Mouse (Mus musculus) midbrain, embryonic 14.5 days (tissue): ENCODE measurements around the gene Nsmce4a. TPM values are rescaled to one million over a fixed set of nuclear protein-coding genes. Genes with fewer than 3 reads are reported as not detected.
"Not testable (repeated sequence)": the region's sequence is repeated elsewhere in the genome, so short reads cannot be mapped to it uniquely, and the experiment has no call there.

Source experiments
- ATAC-seq: fragments of 200-750 bp; cut with Nextera tagmentation; 2 replicates; pipeline ENCODE4 v1.8.0; 2017; ENCODE audit warnings: moderate number of reproducible peaks, moderate library complexity; ENCODE audit not compliant: low FRiP score, low TSS enrichment
- DNase-seq: peaks from one replicate; pipeline ENCODE4 v3.0.0-alpha.2; 2015
- H3K27ac ChIP-seq: fragments of 300-500 bp; sonication (generic); replicated peaks from 2 replicates; pipeline ENCODE4 v1.5.1; 2014; ENCODE audit warnings: mild to moderate bottlenecking, low read depth, low read length, moderate library complexity
- H3K27me3 ChIP-seq: fragments of 300-500 bp; sonication (generic); 2 replicates; pipeline ENCODE4 v1.6.1; 2014; ENCODE audit warnings: low read length, control low read depth, mixed read lengths; ENCODE audit not compliant: control insufficient read depth, insufficient read depth
- H3K36me3 ChIP-seq: fragments of 300-500 bp; sonication (generic); 2 replicates; pipeline ENCODE4 v1.6.1; 2014; ENCODE audit warnings: low read length, control low read depth; ENCODE audit not compliant: control insufficient read depth, insufficient read depth
- H3K4me1 ChIP-seq: fragments of 300-500 bp; sonication (generic); 2 replicates; pipeline ENCODE4 v1.6.1; 2014; ENCODE audit warnings: mild to moderate bottlenecking, antibody characterized with exemption, low read length, control low read depth; ENCODE audit not compliant: control insufficient read depth, insufficient read depth
- H3K4me2 ChIP-seq: fragments of 300-500 bp; sonication (generic); 2 replicates; pipeline ENCODE4 v1.6.1; 2014; ENCODE audit warnings: mild to moderate bottlenecking, low read length, moderate library complexity
- H3K4me3 ChIP-seq: fragments of 300-500 bp; sonication (generic); replicated peaks from 2 replicates; pipeline ENCODE4 v1.5.1; 2014; ENCODE audit warnings: low read depth, low read length
- H3K9ac ChIP-seq: fragments of 300-500 bp; sonication (generic); replicated peaks from 2 replicates; pipeline ENCODE4 v1.6.1; 2014; ENCODE audit warnings: mild to moderate bottlenecking, low read length, moderate library complexity
- H3K9me3 ChIP-seq: fragments of 300-500 bp; sonication (generic); 2 replicates; pipeline ENCODE4 v1.6.1; 2016; ENCODE audit warnings: low read length, control low read depth, mixed read lengths; ENCODE audit not compliant: control insufficient read depth
- WGBS: fragments of 180-500 bp; shearing (Covaris S2); extraction: QIAGEN DNeasy Blood & Tissue Kit; methylation state at CpG from one replicate; pipeline ENCODE4 v1.1.7; 2014; 5-methylcytosine and 5-hydroxymethylcytosine counted together
- polyA plus RNA-seq: library from polyadenylated mRNA; unstranded; fragments of >200 nt; fragmentation: Nextera tagmentation; extraction: Ambion mirVana; gene quantifications from 2 replicates; pipeline ENCODE4 v1.2.1, GENCODE M21; 2014

The Nsmce4a gene
- polyA plus RNA-seq, 1 experiment from 2014 or later, result 114 TPM

GRCm38 (mm10) chr7:130603556-130603955 lies 30.6 kb upstream of the Nsmce4a start:
- 89% methylated on average over 5 of the region's 5 CpGs for WGBS
- no peaks in the 10 kb centered on the region for H3K27me3 ChIP-seq
- no peaks in the 10 kb centered on the region for H3K4me1 ChIP-seq
- no peak overlapping the region for H3K27ac ChIP-seq
- ATAC-seq (no peak), DNase-seq (no peak)
- no peak overlapping the region for H3K9ac ChIP-seq
- no peak overlapping the region for H3K4me3 ChIP-seq
- no peak overlapping the region for H3K4me2 ChIP-seq
- H3K9me3 ChIP-seq, result no peaks in the 10 kb centered on the region
- no peaks in the 10 kb centered on the region for H3K36me3 ChIP-seq

- Histone ChIP-seq H3K9ac (no peak overlapping the region), H3K27ac (no peak overlapping the region), H3K4me2 (no peak overlapping the region), H3K4me1 (peaks cover 3% of the 10 kb centered on the region; the same call in 1 of the 2 replicates), H3K27me3 (no peaks in the 10 kb centered on the region), H3K9me3 (no peaks in the 10 kb centered on the region), H3K4me3 (no peak overlapping the region), H3K36me3 (no peaks in the 10 kb centered on the region)
- WGBS, result 89% methylated on average over 1 of the region's 1 CpGs
- no peak for ATAC-seq
- DNase-seq, result no peak
These were observed 29.9 kb upstream of the Nsmce4a start for GRCm38 (mm10) chr7:130602804-130603203.

GRCm38 (mm10) chr7:130600546-130600945 lies 27.6 kb upstream of the Nsmce4a start:
- DNase-seq, result no peak

GRCm38 (mm10) chr7:130600074-130600473 lies 27.2 kb upstream of the Nsmce4a start:
- H3K27me3 ChIP-seq, result no peaks in the 10 kb centered on the region
- no peaks in the 10 kb centered on the region for H3K36me3 ChIP-seq
- no peak for ATAC-seq
- H3K9me3 ChIP-seq, result no peaks in the 10 kb centered on the region
- no peak overlapping the region for H3K9ac ChIP-seq
- no peak overlapping the region for H3K4me3 ChIP-seq
- H3K4me2 ChIP-seq, result no peak overlapping the region
- peaks cover 14% of the 10 kb centered on the region; the same call in 1 of the 2 replicates for H3K4me1 ChIP-seq
- WGBS, result 84% methylated on average over 3 of the region's 3 CpGs
- DNase-seq, result no peak
- no peak overlapping the region for H3K27ac ChIP-seq

More at GRCm38 (mm10) chr7:130600546-130600945, 27.6 kb upstream of the Nsmce4a start:
- no peak for ATAC-seq
- H3K9ac ChIP-seq, result no peak overlapping the region
- 82% methylated on average over 2 of the region's 2 CpGs for WGBS
- H3K27me3 ChIP-seq, result no peaks in the 10 kb centered on the region
- H3K27ac ChIP-seq, result no peak overlapping the region
- H3K4me3 ChIP-seq, result no peak overlapping the region
- H3K4me1 ChIP-seq, result peaks cover 14% of the 10 kb centered on the region; the same call in 1 of the 2 replicates
- no peak overlapping the region for H3K4me2 ChIP-seq
- no peaks in the 10 kb centered on the region for H3K36me3 ChIP-seq
- no peaks in the 10 kb centered on the region for H3K9me3 ChIP-seq

- Histone ChIP-seq H3K9ac (no peak overlapping the region), H3K4me2 (no peak overlapping the region), H3K4me3 (no peak overlapping the region), H3K27me3 (no peaks in the 10 kb centered on the region), H3K27ac (peak overlapping the region; percentile 37; the same call in 1 of the 2 replicates), H3K36me3 (no peaks in the 10 kb centered on the region), H3K4me1 (peaks cover 14% of the 10 kb centered on the region; the same call in 1 of the 2 replicates), H3K9me3 (no peaks in the 10 kb centered on the region)
- ATAC-seq (no peak), DNase-seq (peak; percentile 55)
- WGBS, result 22% methylated on average over 6 of the region's 6 CpGs
These were observed 24.6 kb upstream of the Nsmce4a start for GRCm38 (mm10) chr7:130597546-130597945.

GRCm38 (mm10) chr7:130596079-130596855 lies 23.3 kb upstream of the Nsmce4a start:
- H3K36me3 ChIP-seq, H3K27me3 ChIP-seq, H3K27ac ChIP-seq, H3K4me2 ChIP-seq, DNase-seq, H3K9ac ChIP-seq, ATAC-seq, H3K9me3 ChIP-seq, H3K4me3 ChIP-seq: not testable (repeated sequence)
- 53% methylated on average over 8 of the region's 19 CpGs for WGBS
- peaks cover 14% of the 10 kb centered on the region; the same call in 1 of the 2 replicates for H3K4me1 ChIP-seq

- H3K9me3 ChIP-seq, H3K36me3 ChIP-seq, H3K27me3 ChIP-seq, H3K9ac ChIP-seq, H3K27ac ChIP-seq, H3K4me3 ChIP-seq, H3K4me2 ChIP-seq: not testable (repeated sequence)
- peaks cover 14% of the 10 kb centered on the region; the same call in 1 of the 2 replicates for H3K4me1 ChIP-seq
- ATAC-seq, result peak; percentile 57
- DNase-seq, result peak; percentile 49
- WGBS, result 35% methylated on average over 6 of the region's 11 CpGs
These were observed 20.7 kb upstream of the Nsmce4a start for GRCm38 (mm10) chr7:130593375-130594239.

- not testable (repeated sequence) for H3K4me3 ChIP-seq, H3K27ac ChIP-seq, DNase-seq, H3K27me3 ChIP-seq, H3K36me3 ChIP-seq, H3K4me2 ChIP-seq, H3K9ac ChIP-seq, H3K9me3 ChIP-seq
- ATAC-seq, result 0 out of 2 replicates have a peak, but pooled peaks have one; percentile 16
- H3K4me1 ChIP-seq, result 0 out of 2 replicates have a peak, but pooled peaks cover 11% of the 10 kb centered on the region
- WGBS, result no CpG with 5 or more reads among the region's 11 CpGs
These were observed 20.1 kb upstream of the Nsmce4a start for GRCm38 (mm10) chr7:130592975-130593374.
